Mouse (Mus musculus): ENCODE data around the gene Uba7. TPM values are rescaled to one million over a fixed set of nuclear protein-coding genes. Genes with fewer than 3 reads are reported as not detected.
A peak's percentile ranks its signal among the peaks of the same experiment; 100 is the strongest.

Uba7 gene
- total RNA-seq, 1 experiment from 2014 or later, result 103 TPM

GRCm38 (mm10) chr9:107957141-107957540 lies 18.2 kb upstream of the Uba7 start:
- ATAC-seq (replicated peaks in 1 of 2; ENCODE audit: insufficient read depth in 1 of 2, low FRiP score in 2 of 2, low TSS enrichment in 1 of 2, low read depth in 1 of 2, poor library complexity in 2 of 2, severe bottlenecking in 2 of 2), result no peak

- no peak for ATAC-seq (replicated peaks in 1 of 2; ENCODE audit: insufficient read depth in 1 of 2, low FRiP score in 2 of 2, low TSS enrichment in 1 of 2, low read depth in 1 of 2, poor library complexity in 2 of 2, severe bottlenecking in 2 of 2)
Observed at GRCm38 (mm10) chr9:107959896-107960295, 15.4 kb upstream of the Uba7 start.

- peak; percentile 58 to 75 for ATAC-seq (replicated peaks in 1 of 2; ENCODE audit: insufficient read depth in 1 of 2, low FRiP score in 2 of 2, low TSS enrichment in 1 of 2, low read depth in 1 of 2, poor library complexity in 2 of 2, severe bottlenecking in 2 of 2)
Observed at GRCm38 (mm10) chr9:107960928-107961327, 14.4 kb upstream of the Uba7 start.

GRCm38 (mm10) chr9:107961351-107961762 lies 13.9 kb upstream of the Uba7 start:
- no peak for ATAC-seq (replicated peaks in 1 of 2; ENCODE audit: insufficient read depth in 1 of 2, low FRiP score in 2 of 2, low TSS enrichment in 1 of 2, low read depth in 1 of 2, poor library complexity in 2 of 2, severe bottlenecking in 2 of 2)

GRCm38 (mm10) chr9:107961881-107962280 lies 13.4 kb upstream of the Uba7 start:
- ATAC-seq (replicated peaks in 1 of 2; ENCODE audit: insufficient read depth in 1 of 2, low FRiP score in 2 of 2, low TSS enrichment in 1 of 2, low read depth in 1 of 2, poor library complexity in 2 of 2, severe bottlenecking in 2 of 2), result peak in 1 of 2 experiments; percentile 27; a peak in 2 of 4 replicates

GRCm38 (mm10) chr9:107962916-107963315 lies 12.4 kb upstream of the Uba7 start:
- ATAC-seq (replicated peaks in 1 of 2; ENCODE audit: insufficient read depth in 1 of 2, low FRiP score in 2 of 2, low TSS enrichment in 1 of 2, low read depth in 1 of 2, poor library complexity in 2 of 2, severe bottlenecking in 2 of 2), result no peak

GRCm38 (mm10) chr9:107963700-107964099 lies 11.6 kb upstream of the Uba7 start:
- peak; percentile 54 to 68 for ATAC-seq (replicated peaks in 1 of 2; ENCODE audit: insufficient read depth in 1 of 2, low FRiP score in 2 of 2, low TSS enrichment in 1 of 2, low read depth in 1 of 2, poor library complexity in 2 of 2, severe bottlenecking in 2 of 2)

- ATAC-seq (replicated peaks in 1 of 2; ENCODE audit: insufficient read depth in 1 of 2, low FRiP score in 2 of 2, low TSS enrichment in 1 of 2, low read depth in 1 of 2, poor library complexity in 2 of 2, severe bottlenecking in 2 of 2), result no peak
Observed at GRCm38 (mm10) chr9:107964681-107965080, 10.6 kb upstream of the Uba7 start.

- no peak for ATAC-seq (replicated peaks in 1 of 2; ENCODE audit: insufficient read depth in 1 of 2, low FRiP score in 2 of 2, low TSS enrichment in 1 of 2, low read depth in 1 of 2, poor library complexity in 2 of 2, severe bottlenecking in 2 of 2)
Observed at GRCm38 (mm10) chr9:107966676-107967075, 8.6 kb upstream of the Uba7 start.

GRCm38 (mm10) chr9:107967437-107967836 lies 7.9 kb upstream of the Uba7 start:
- ATAC-seq (replicated peaks in 1 of 2; ENCODE audit: insufficient read depth in 1 of 2, low FRiP score in 2 of 2, low TSS enrichment in 1 of 2, low read depth in 1 of 2, poor library complexity in 2 of 2, severe bottlenecking in 2 of 2), result no peak

- ATAC-seq (replicated peaks in 1 of 2; ENCODE audit: insufficient read depth in 1 of 2, low FRiP score in 2 of 2, low TSS enrichment in 1 of 2, low read depth in 1 of 2, poor library complexity in 2 of 2, severe bottlenecking in 2 of 2), result no peak
Observed at GRCm38 (mm10) chr9:107968531-107968930, 6.8 kb upstream of the Uba7 start.

- ATAC-seq (replicated peaks in 1 of 2; ENCODE audit: insufficient read depth in 1 of 2, low FRiP score in 2 of 2, low TSS enrichment in 1 of 2, low read depth in 1 of 2, poor library complexity in 2 of 2, severe bottlenecking in 2 of 2), result no peak
Observed at GRCm38 (mm10) chr9:107970311-107970710, 5.0 kb upstream of the Uba7 start.

- peak; percentile 58 to 61 for ATAC-seq (replicated peaks in 1 of 2; ENCODE audit: insufficient read depth in 1 of 2, low FRiP score in 2 of 2, low TSS enrichment in 1 of 2, low read depth in 1 of 2, poor library complexity in 2 of 2, severe bottlenecking in 2 of 2)
Observed at GRCm38 (mm10) chr9:107971690-107972541, 3.4 kb upstream of the Uba7 start.

- peak in 1 of 2 experiments; percentile 4; a peak in 1 of 4 replicates for ATAC-seq (replicated peaks in 1 of 2; ENCODE audit: insufficient read depth in 1 of 2, low FRiP score in 2 of 2, low TSS enrichment in 1 of 2, low read depth in 1 of 2, poor library complexity in 2 of 2, severe bottlenecking in 2 of 2)
Observed at GRCm38 (mm10) chr9:107974491-107975171, 674 bp upstream of the Uba7 start.

- ATAC-seq (replicated peaks in 1 of 2; ENCODE audit: insufficient read depth in 1 of 2, low FRiP score in 2 of 2, low TSS enrichment in 1 of 2, low read depth in 1 of 2, poor library complexity in 2 of 2, severe bottlenecking in 2 of 2), result no peak
Observed at GRCm38 (mm10) chr9:107978815-107979214, 3.5 kb downstream of the Uba7 start.

- ATAC-seq (replicated peaks in 1 of 2; ENCODE audit: insufficient read depth in 1 of 2, low FRiP score in 2 of 2, low TSS enrichment in 1 of 2, low read depth in 1 of 2, poor library complexity in 2 of 2, severe bottlenecking in 2 of 2), result no peak
Observed at GRCm38 (mm10) chr9:107981684-107982605, 6.6 kb downstream of the Uba7 start.

- ATAC-seq (replicated peaks in 1 of 2; ENCODE audit: insufficient read depth in 1 of 2, low FRiP score in 2 of 2, low TSS enrichment in 1 of 2, low read depth in 1 of 2, poor library complexity in 2 of 2, severe bottlenecking in 2 of 2), result peak; percentile 50 to 58
Observed at GRCm38 (mm10) chr9:107982681-107983346, 7.5 kb downstream of the Uba7 start, which contains the start of gene Gm20661. TSS of gene Gm20661 (plus strand) at chr9:107983058.
